Comparison of ENCODE assay signal across 8 mouse cellular contexts in the genomic region with DNA sequence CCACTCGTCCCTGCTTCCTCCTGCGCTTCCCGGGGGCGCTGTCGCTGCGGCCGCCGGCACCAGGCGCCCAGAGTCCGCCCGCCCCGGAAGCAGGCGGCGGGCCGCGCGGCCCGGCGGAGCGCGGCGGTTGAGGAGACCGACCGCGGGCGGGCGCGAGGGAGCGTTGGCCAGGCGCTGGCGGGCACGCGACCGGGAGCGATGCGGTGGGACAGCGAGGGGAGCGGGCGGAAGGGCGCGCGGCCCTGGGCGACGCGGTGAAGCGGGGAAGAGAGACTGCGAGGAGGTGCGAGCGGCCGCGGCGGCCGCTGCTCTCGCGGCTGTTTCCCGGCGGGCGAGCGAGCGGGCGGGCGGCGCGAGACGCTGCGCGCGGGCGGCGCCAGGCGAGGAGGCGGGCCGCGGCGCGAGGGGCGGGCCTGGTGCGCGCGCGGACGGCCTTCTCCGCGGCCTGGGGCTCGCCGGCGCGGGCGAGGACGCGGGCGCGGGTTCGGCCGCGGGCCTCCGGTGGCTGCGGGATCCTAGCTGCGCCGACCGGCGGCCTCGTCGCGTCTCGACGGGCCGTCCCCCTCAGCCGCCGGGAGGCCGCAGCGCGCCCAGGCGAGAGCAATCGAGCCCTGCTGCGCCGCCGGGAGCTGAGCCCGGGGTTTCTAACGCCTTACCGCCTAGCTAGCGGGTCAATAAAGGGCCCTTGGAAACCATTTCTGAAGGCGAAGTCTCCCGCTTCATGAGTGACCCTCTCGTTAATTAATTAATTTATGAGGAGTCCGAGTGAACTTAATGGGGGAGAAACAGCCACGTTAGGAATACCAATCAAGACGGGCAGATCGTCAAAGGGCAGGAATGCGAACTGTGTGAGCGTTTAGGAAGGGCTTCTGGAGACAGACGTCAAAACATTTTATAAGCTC. TPM values are rescaled to one million over a fixed set of nuclear protein-coding genes. Genes with fewer than 3 reads are reported as not detected.
DNase-seq lines count a peak whose midpoint lies in the region; ATAC-seq and TF ChIP-seq lines count a peak whose summit lies in the region.

A gene (minus strand): TSS at position 326 of the 902 bp plus-strand sequence.

- peak; percentile 71 for DNase-seq in T-cell, adult 2 months (ENCODE audit: low spot score)
- DNase-seq in cerebellum, postnatal 4 days (ENCODE audit: low spot score in 2 of 2): peak; percentile 46 to 79
- peak; percentile 90 for DNase-seq in gastrocnemius, adult 2 months
- DNase-seq in left cerebral cortex, adult 11 months (ENCODE audit: low spot score): peak; percentile 53
- DNase-seq in lung, postnatal 36 days: peak; percentile 75
- peak; percentile 86 for DNase-seq in retina, postnatal 1 day
- DNase-seq in urinary bladder, adult 2 months (ENCODE audit: low spot score): peak; percentile 75

- no peaks in the 10 kb centered on the region for H3K36me3 ChIP-seq in hindbrain, embryonic 16.5 days (ENCODE audit: control insufficient read depth, insufficient read depth, low read length)

- no peaks in the 10 kb centered on the region for H3K9me3 ChIP-seq in hindbrain, embryonic 16.5 days (ENCODE audit: control insufficient read depth, low read length)

- TF ChIP-seq CTCF in gastrocnemius, adult 2 months (IDR thresholded peaks at IDR 0.05): peak; percentile 43

- intact Hi-C loops in gastrocnemius, adult 2 months (cut with DNase I): loop anchor here (5.0 to 10.0 kb wide), 5 partner anchors 41 to 306 kb away; a partner anchor contains a TSS

- peak within 1 kb of the TSS; percentile 98 for H3K27ac ChIP-seq in gastrocnemius, adult 2 months
- H3K27ac ChIP-seq in hindbrain, embryonic 16.5 days (ENCODE audit: low read depth, low read length): peak within 1 kb of the TSS; percentile 99

- H3K9ac ChIP-seq in hindbrain, embryonic 16.5 days (ENCODE audit: low read depth, low read length): peak within 1 kb of the TSS; percentile 99

- peaks cover 19% of the 10 kb centered on the region for H3K4me1 ChIP-seq in hindbrain, embryonic 16.5 days (ENCODE audit: control insufficient read depth, insufficient read depth, low read depth, low read length)

- peak within 1 kb of the TSS; percentile 97 for H3K4me3 ChIP-seq in gastrocnemius, adult 2 months
- peak within 1 kb of the TSS; percentile 95 for H3K4me3 ChIP-seq in hindbrain, embryonic 16.5 days (ENCODE audit: low read length)

- no peaks in the 10 kb centered on the region for H3K27me3 ChIP-seq in hindbrain, embryonic 16.5 days (replicated peaks; ENCODE audit: control insufficient read depth, insufficient read depth, low read length)

- ATAC-seq in hindbrain, embryonic 16.5 days: peak; percentile 90

- H3K4me2 ChIP-seq in hindbrain, embryonic 16.5 days (ENCODE audit: low read length): peak within 1 kb of the TSS; percentile 89

- WGBS in hindbrain, embryonic 16.5 days: under 1% methylated on average over 121 of the region's 132 CpGs

RNA-seq across cellular contexts. Expression of the gene that starts here (rescaled TPM):
- total RNA-seq in gastrocnemius, adult 2 months (2021): 10 to 100 TPM; 48.6 to 51.2 TPM
- 10.0 and 11.2 TPM in 2 replicates for polyA plus RNA-seq in hindbrain, embryonic 16.5 days (2015; fragmentation: Nextera tagmentation; extraction: Ambion mirVana)
- polyA plus RNA-seq in urinary bladder, adult 2 months (2012; rRNA removed): 32.7 and 36.6 TPM in 2 replicates

Comparison
In these comparisons a context has a peak if more than half of its experiments do, and no peak if none do; other contexts are left out.
1. Peak in every context shown above with its lines: DNase-seq, ATAC-seq, H3K4me3 ChIP-seq and H3K27ac ChIP-seq.